Mouse (Mus musculus) C2C12 (cell line): ENCODE measurements around the gene Pid1.

Source experiments
- CEBPB ChIP-seq: IDR thresholded peaks from one replicate; pipeline ENCODE4 v1.6.1; 2011; ENCODE audit warnings: low read depth, mild to moderate bottlenecking, control low read depth, moderate library complexity
- CTCF ChIP-seq: IDR thresholded peaks from one replicate; pipeline ENCODE4 v1.5.1; 2011; ENCODE audit not compliant: control insufficient read depth, insufficient read depth, insufficient read length
- FOSL1 ChIP-seq: IDR thresholded peaks from one replicate; pipeline ENCODE4 v1.8.0; 2011; ENCODE audit warnings: mild to moderate bottlenecking, low read length; ENCODE audit not compliant: poor library complexity, insufficient read depth, severe bottlenecking
- MAX ChIP-seq: IDR thresholded peaks from one replicate; pipeline ENCODE4 v1.6.1; 2011; ENCODE audit warnings: mild to moderate bottlenecking, control low read depth
- MYOD1 ChIP-seq: IDR thresholded peaks from one replicate; pipeline ENCODE4 v1.6.1; 2011; ENCODE audit warnings: low read depth; ENCODE audit not compliant: control insufficient read depth, insufficient read length
- MYOG ChIP-seq: IDR thresholded peaks from one replicate; pipeline ENCODE4 v1.6.1; 2011; ENCODE audit not compliant: control insufficient read depth, insufficient read length; ENCODE audit errors: extremely low read depth
- USF1 ChIP-seq: IDR thresholded peaks from one replicate; pipeline ENCODE4 v1.6.1; 2011; ENCODE audit warnings: low read depth, mild to moderate bottlenecking, control low read depth, moderate library complexity

DNA sequence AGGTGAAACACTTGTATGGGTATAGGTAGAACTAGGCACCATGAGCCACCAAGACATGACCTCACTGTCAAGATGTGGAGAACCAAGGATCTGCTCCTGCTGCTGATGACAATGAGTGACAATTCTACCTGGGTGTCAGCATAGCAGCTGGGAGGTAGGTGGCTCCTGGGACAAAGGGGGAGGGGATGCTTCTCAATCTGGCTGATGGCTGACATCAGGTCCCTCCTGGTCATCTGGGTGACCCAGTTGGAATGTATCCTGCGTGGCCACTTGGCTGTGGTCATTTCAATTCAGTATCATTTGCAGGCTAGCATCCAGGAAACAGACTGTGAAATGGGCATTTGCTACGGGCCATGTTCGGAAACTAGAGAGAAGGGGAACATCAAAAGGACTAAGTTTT is 16.9 kb upstream of the Pid1 start:
- TF ChIP-seq CTCF, result no peak
- TF ChIP-seq CEBPB, result no peak
- no peak for TF ChIP-seq FOSL1
- TF ChIP-seq MAX, result no peak
- no peak for TF ChIP-seq USF1
- TF ChIP-seq MYOG, result no peak
- no peak for TF ChIP-seq MYOD1
